Mouse (Mus musculus) neural tube, embryonic 14.5 days (tissue): ENCODE measurements at regions not wholly inside any gene's neighbourhood (a gene's known extent, or its start where the extent isn't known, plus 50 kb on each side); places are given as distances from the start of the nearest gene placed in this dataset.

Source experiments
- ATAC-seq: fragments of 200-750 bp; cut with Nextera tagmentation; 2 replicates; pipeline ENCODE4 v1.8.0; 2017; ENCODE audit warnings: low read depth, mild to moderate bottlenecking, moderate TSS enrichment, moderate library complexity
- H3K27ac ChIP-seq: fragments of 300-500 bp; sonication (generic); 2 replicates; pipeline ENCODE4 v1.5.1; 2014; ENCODE audit warnings: low read depth, mild to moderate bottlenecking, control low read depth, low read length, moderate library complexity, mixed read lengths
- H3K27me3 ChIP-seq: fragments of 300-500 bp; sonication (generic); 2 replicates; pipeline ENCODE4 v1.6.1; 2014; ENCODE audit warnings: low read length; ENCODE audit not compliant: control insufficient read depth, insufficient read depth
- H3K36me3 ChIP-seq: fragments of 300-500 bp; sonication (generic); 2 replicates; pipeline ENCODE4 v1.6.1; 2014; ENCODE audit warnings: low read length, mixed read lengths; ENCODE audit not compliant: control insufficient read depth, insufficient read depth
- H3K4me1 ChIP-seq: fragments of 300-500 bp; sonication (generic); 2 replicates; pipeline ENCODE4 v1.6.1; 2014; ENCODE audit warnings: low read length; ENCODE audit not compliant: control insufficient read depth, insufficient read depth
- H3K4me2 ChIP-seq: fragments of 300-500 bp; sonication (generic); 2 replicates; pipeline ENCODE4 v1.6.1; 2014; ENCODE audit warnings: mild to moderate bottlenecking, low read depth, low read length, control low read depth
- H3K4me3 ChIP-seq: fragments of 300-500 bp; sonication (generic); 2 replicates; pipeline ENCODE4 v1.5.1; 2014; ENCODE audit warnings: low read depth, low read length, control low read depth, mixed read lengths
- H3K9ac ChIP-seq: fragments of 300-500 bp; sonication (generic); replicated peaks from 2 replicates; pipeline ENCODE4 v1.6.1; 2014; ENCODE audit warnings: low read depth, mild to moderate bottlenecking, control low read depth, low read length, mixed read lengths
- H3K9me3 ChIP-seq: fragments of 300-500 bp; sonication (generic); 2 replicates; pipeline ENCODE4 v1.6.1; 2016; ENCODE audit warnings: low read length; ENCODE audit not compliant: control insufficient read depth
- WGBS: fragments of 180-500 bp; shearing (Covaris S2); extraction: QIAGEN DNeasy Blood & Tissue Kit; methylation state at CpG from one replicate; pipeline ENCODE4 v1.1.7; 2014; 5-methylcytosine and 5-hydroxymethylcytosine counted together

- 12% methylated on average over 3 of the region's 3 CpGs for WGBS
- Histone ChIP-seq H3K4me2 (no peak overlapping the region), H3K9me3 (no peaks in the 10 kb centered on the region), H3K36me3 (no peaks in the 10 kb centered on the region), H3K27me3 (no peaks in the 10 kb centered on the region), H3K27ac (no peak overlapping the region), H3K9ac (no peak overlapping the region), H3K4me1 (no peaks in the 10 kb centered on the region), H3K4me3 (no peak overlapping the region)
- peak; percentile 54; the same call in 1 of the 2 replicates for ATAC-seq
Observed at GRCm38 (mm10) chr3:32277572-32277971, 88.2 kb downstream of the Zmat3 start.

- no peaks in the 10 kb centered on the region for H3K9me3 ChIP-seq
- H3K36me3 ChIP-seq, result no peaks in the 10 kb centered on the region
- no peak overlapping the region for H3K27ac ChIP-seq
- ATAC-seq, result peak; percentile 34; the same call in 1 of the 2 replicates
- H3K9ac ChIP-seq, result no peak overlapping the region
- H3K4me2 ChIP-seq, result no peak overlapping the region
- WGBS, result 12% methylated on average over 5 of the region's 5 CpGs
- no peaks in the 10 kb centered on the region for H3K27me3 ChIP-seq
- no peaks in the 10 kb centered on the region for H3K4me1 ChIP-seq
- H3K4me3 ChIP-seq, result no peak overlapping the region
Observed at GRCm38 (mm10) chr3:32265619-32266222, 100.1 kb downstream of the Zmat3 start.
